ENCODE assay signal across 8 mouse cellular contexts in the genomic region with DNA sequence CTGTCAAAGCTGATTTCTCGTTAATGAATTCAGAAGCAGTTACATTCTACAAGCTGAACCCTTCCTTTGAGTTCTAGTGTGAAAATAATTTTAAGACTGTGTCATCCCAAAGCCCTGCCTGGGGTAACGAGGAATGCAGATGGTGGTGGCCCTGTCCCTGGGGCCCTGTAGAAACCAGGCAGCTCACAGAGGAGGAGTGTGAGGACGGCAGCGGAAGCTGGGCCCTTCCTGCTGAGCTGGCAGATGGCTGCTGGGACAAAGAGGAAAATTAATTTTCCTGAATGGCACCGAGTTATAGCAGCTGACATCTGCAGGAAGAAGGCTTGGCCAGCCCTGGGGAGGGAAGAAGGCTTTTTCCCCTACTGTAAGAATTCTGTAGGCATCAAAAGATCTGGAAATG.
DNase-seq lines count a peak whose midpoint lies in the region; ATAC-seq and TF ChIP-seq lines count a peak whose summit lies in the region.

No protein-coding gene starts in this region.

- TF ChIP-seq POLR2A in kidney, adult 2 months (IDR thresholded peaks at IDR 0.05; ENCODE audit: low read depth, low read length), result no peak

- no peaks in the 10 kb centered on the region for H3K9me3 ChIP-seq in kidney, embryonic 15.5 days (replicated peaks)
- no peaks in the 10 kb centered on the region for H3K9me3 ChIP-seq in forebrain, embryonic 16.5 days (ENCODE audit: control insufficient read depth, low read length)

- ATAC-seq in kidney, embryonic 15.5 days (replicated peaks; ENCODE audit: low FRiP score), result no peak
- peak; percentile 62 for ATAC-seq in forebrain, embryonic 16.5 days
- no peak for ATAC-seq in erythroblast, adult 5-6 weeks (replicated peaks; ENCODE audit: low FRiP score, poor library complexity, severe bottlenecking)

- H3K4me2 ChIP-seq in kidney, embryonic 15.5 days, result no peak overlapping the region
- H3K4me2 ChIP-seq in forebrain, embryonic 16.5 days (ENCODE audit: low read length), result no peak overlapping the region

- H3K9ac ChIP-seq in kidney, embryonic 15.5 days, result no peak overlapping the region
- no peak overlapping the region for H3K9ac ChIP-seq in forebrain, embryonic 16.5 days (replicated peaks; ENCODE audit: low read depth, low read length)

- TF ChIP-seq CTCF in kidney, adult 2 months (conservative IDR thresholded peaks at IDR 0.05; ENCODE audit: insufficient read depth, insufficient read length, low read depth, low read length), result no peak

- no peaks in the 10 kb centered on the region for H3K27me3 ChIP-seq in kidney, adult 2 months (replicated peaks; ENCODE audit: control insufficient read depth, insufficient read depth, low read length)
- no peaks in the 10 kb centered on the region for H3K27me3 ChIP-seq in kidney, embryonic 15.5 days
- no peaks in the 10 kb centered on the region for H3K27me3 ChIP-seq in forebrain, embryonic 16.5 days (replicated peaks; ENCODE audit: control insufficient read depth, insufficient read depth, low read length)

- 0 out of 2 replicates have a peak overlapping the region, but pooled peaks have one; percentile 33 for H3K27ac ChIP-seq in kidney, adult 2 months (ENCODE audit: insufficient read depth, low read depth, low read length)
- no peak overlapping the region; the same call in 1 of the 2 replicates for H3K27ac ChIP-seq in kidney, embryonic 15.5 days
- peak overlapping the region; percentile 9 for H3K27ac ChIP-seq in forebrain, embryonic 16.5 days (ENCODE audit: low read length)

- 57% methylated on average over 5 of the region's 5 CpGs for WGBS in kidney, adult 2 months
- WGBS in kidney, embryonic 15.5 days, result 47% methylated on average over 5 of the region's 5 CpGs
- WGBS in forebrain, embryonic 16.5 days, result 35% methylated on average over 5 of the region's 5 CpGs

- no peaks in the 10 kb centered on the region for H3K36me3 ChIP-seq in kidney, adult 2 months (ENCODE audit: control insufficient read depth, insufficient read depth, low read length)
- H3K36me3 ChIP-seq in kidney, embryonic 15.5 days, result no peaks in the 10 kb centered on the region
- no peaks in the 10 kb centered on the region for H3K36me3 ChIP-seq in forebrain, embryonic 16.5 days (ENCODE audit: control insufficient read depth, insufficient read depth)

- DNase-seq in kidney, adult 2 months, result peak; percentile 66
- peak; percentile 54 for DNase-seq in cerebellum, adult 8-10 months
- DNase-seq in mesoderm, embryonic 11.5 days (ENCODE audit: low read depth, low spot score), result peak; percentile 46
- DNase-seq in testis, postnatal 14 days (ENCODE audit: low spot score), result no peak
- no peak for DNase-seq in layer of hippocampus, postnatal 36 days

- no peak overlapping the region for H3K4me3 ChIP-seq in kidney, adult 2 months (ENCODE audit: insufficient read depth, low read depth, low read length)
- no peak overlapping the region for H3K4me3 ChIP-seq in kidney, embryonic 15.5 days (replicated peaks)
- no peak overlapping the region for H3K4me3 ChIP-seq in forebrain, embryonic 16.5 days (replicated peaks; ENCODE audit: low read length)

- H3K4me1 ChIP-seq in kidney, adult 2 months (ENCODE audit: control insufficient read depth, insufficient read depth, low read length), result 0 out of 2 replicates have a peak, but pooled peaks cover 3% of the 10 kb centered on the region
- 0 out of 2 replicates have a peak, but pooled peaks cover 4% of the 10 kb centered on the region for H3K4me1 ChIP-seq in kidney, embryonic 15.5 days
- H3K4me1 ChIP-seq in forebrain, embryonic 16.5 days (replicated peaks; ENCODE audit: control insufficient read depth, insufficient read depth, low read length), result peaks cover 15% of the 10 kb centered on the region; the same call in 1 of the 2 replicates

Comparison
In these comparisons a context has a peak if more than half of its experiments do, and no peak if none do; other contexts are left out.
1. DNase-seq: peak in kidney, adult 2 months (single experiment), cerebellum, adult 8-10 months (single experiment) and mesoderm, embryonic 11.5 days (single experiment); none in testis, postnatal 14 days (single experiment) and layer of hippocampus, postnatal 36 days (0 of 2).